Mouse (Mus musculus): ENCODE measurements at regions not wholly inside any gene's neighbourhood (a gene's known extent, or its start where the extent isn't known, plus 50 kb on each side); places are given as distances from the start of the nearest gene placed in this dataset.

DNA sequence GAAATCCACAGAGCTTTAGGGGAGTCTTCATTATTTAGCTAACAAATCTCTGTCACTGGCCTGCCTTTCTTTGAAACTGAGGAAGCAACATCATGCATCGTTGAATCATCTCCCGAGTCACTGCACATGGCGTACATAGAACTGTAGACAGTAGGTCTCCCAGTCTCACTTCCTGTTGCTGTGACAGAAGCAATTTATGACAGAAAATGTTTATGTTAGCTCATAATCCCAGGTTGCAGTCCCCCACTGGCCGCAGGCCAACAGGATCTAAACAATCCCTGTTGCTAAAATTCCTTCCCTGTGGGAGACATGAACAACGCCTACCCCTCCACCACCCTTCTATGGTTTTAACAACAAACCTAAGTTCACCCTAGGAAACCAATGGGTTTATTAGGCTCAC is 118.0 kb downstream of the Psat1 start:
- ATAC-seq (replicated peaks; ENCODE audit: low FRiP score) (no peak), DNase-seq (ENCODE audit: low spot score) (no peak)
- no peaks in the 10 kb centered on the region for H3K27me3 ChIP-seq (replicated peaks; ENCODE audit: control insufficient read depth, insufficient read depth, low read length)
- WGBS, result 66% methylated on average over 5 of the region's 5 CpGs
- H3K27ac ChIP-seq (ENCODE audit: low read depth, low read length), result no peak overlapping the region
- no peak overlapping the region for H3K4me3 ChIP-seq (ENCODE audit: low read depth, low read length)
- no peak overlapping the region for H3K9ac ChIP-seq (ENCODE audit: low read depth, low read length)
- H3K9me3 ChIP-seq (ENCODE audit: control insufficient read depth, low read length), result no peaks in the 10 kb centered on the region
- no peaks in the 10 kb centered on the region for H3K4me1 ChIP-seq (replicated peaks; ENCODE audit: control insufficient read depth, insufficient read depth, low read length)
- H3K4me2 ChIP-seq, result no peak overlapping the region
- H3K36me3 ChIP-seq (ENCODE audit: control insufficient read depth, insufficient read depth, low read length), result no peaks in the 10 kb centered on the region

DNA sequence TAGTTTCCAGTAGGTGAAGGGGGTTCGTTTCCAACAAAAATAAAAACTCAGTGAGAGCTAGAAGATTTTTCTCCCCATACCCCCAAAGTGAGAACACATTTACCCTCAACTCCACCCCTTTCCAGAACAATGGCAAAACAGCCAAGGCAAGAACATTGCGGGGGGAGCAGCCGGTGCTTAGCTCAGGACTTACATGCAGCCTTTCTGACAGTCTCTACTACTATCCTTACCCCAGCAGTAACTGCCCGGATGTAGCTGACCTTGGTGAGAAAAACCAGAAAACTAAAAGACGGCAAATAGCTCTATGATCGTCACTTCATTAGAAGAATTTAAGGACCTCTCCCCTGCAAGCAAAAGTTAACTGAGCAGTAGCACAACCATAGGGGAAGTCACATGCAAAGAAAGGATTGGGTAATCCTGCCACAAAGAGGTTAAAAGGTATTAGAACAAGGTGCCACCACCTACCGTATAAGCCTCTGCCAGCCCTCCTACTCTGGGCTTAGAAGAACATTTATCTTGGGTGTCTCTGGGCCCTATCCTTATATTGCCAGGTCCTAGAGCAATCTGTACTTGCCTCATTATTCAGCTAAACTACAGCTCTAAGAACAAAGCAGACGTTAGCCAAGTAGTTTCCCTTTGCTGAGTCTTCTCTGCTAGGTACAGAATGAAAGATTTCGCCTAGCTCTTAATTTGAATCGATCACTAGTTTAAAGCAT is 119.0 kb downstream of the Psat1 start:
- Histone ChIP-seq H3K9me3 (ENCODE audit: control insufficient read depth, low read length) (no peaks in the 10 kb centered on the region), H3K4me3 (ENCODE audit: low read depth, low read length) (no peak overlapping the region), H3K27ac (ENCODE audit: low read depth, low read length) (no peak overlapping the region), H3K4me2 (no peak overlapping the region), H3K4me1 (replicated peaks; ENCODE audit: control insufficient read depth, insufficient read depth, low read length) (no peaks in the 10 kb centered on the region), H3K9ac (ENCODE audit: low read depth, low read length) (no peak overlapping the region), H3K27me3 (replicated peaks; ENCODE audit: control insufficient read depth, insufficient read depth, low read length) (no peaks in the 10 kb centered on the region), H3K36me3 (ENCODE audit: control insufficient read depth, insufficient read depth, low read length) (no peaks in the 10 kb centered on the region)
- ATAC-seq (replicated peaks; ENCODE audit: low FRiP score) (no peak), DNase-seq (ENCODE audit: low spot score) (no peak)
- WGBS, result 73% methylated on average over 10 of the region's 10 CpGs

- no peaks in the 10 kb centered on the region for H3K36me3 ChIP-seq (ENCODE audit: control insufficient read depth, insufficient read depth, low read length)
- no peak overlapping the region for H3K27ac ChIP-seq (ENCODE audit: low read depth, low read length)
- no peak overlapping the region for H3K4me2 ChIP-seq
- H3K9me3 ChIP-seq (ENCODE audit: control insufficient read depth, low read length), result no peaks in the 10 kb centered on the region
- no peak for DNase-seq (ENCODE audit: low spot score)
- no peaks in the 10 kb centered on the region for H3K27me3 ChIP-seq (replicated peaks; ENCODE audit: control insufficient read depth, insufficient read depth, low read length)
- H3K9ac ChIP-seq (ENCODE audit: low read depth, low read length), result no peak overlapping the region
- WGBS, result 80% methylated on average over 9 of the region's 9 CpGs
- H3K4me1 ChIP-seq (replicated peaks; ENCODE audit: control insufficient read depth, insufficient read depth, low read length), result no peaks in the 10 kb centered on the region
- H3K4me3 ChIP-seq (ENCODE audit: low read depth, low read length), result no peak overlapping the region
- no peak for ATAC-seq (replicated peaks; ENCODE audit: low FRiP score)
Measured at GRCm38 (mm10) chr19:15827120-15827989, 119.8 kb downstream of the Psat1 start.

DNA sequence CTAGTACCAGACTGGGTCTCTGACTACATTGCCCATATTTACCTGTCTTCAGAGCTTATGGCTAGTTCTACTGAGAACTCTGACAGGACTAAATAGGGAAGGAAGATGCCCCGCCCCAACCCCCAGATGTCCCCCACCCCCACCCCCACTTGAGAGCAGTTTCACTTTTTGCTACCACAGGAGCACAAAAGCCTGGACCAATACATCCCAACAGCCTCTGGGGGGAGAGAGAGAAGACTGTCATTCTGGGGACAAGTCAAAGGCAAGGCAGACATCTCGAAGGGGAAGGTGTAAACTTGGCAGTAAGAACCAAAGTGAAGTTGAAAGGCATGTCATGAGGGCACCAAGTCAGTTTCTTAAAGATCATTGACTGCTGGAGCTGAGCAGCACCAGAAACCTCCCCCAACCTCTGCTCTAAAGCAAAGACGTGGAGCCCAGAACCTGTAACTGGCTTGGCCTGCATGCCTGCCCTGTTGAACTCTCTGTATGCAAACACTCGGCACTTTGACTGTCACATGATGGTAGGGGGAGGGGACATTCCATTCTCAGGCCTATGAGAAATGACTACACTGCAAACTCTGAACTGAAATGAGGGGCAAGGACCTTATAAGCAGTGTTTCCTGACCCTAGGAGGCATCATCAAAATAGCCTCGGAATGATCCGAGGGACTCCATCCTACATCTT is 123.3 kb downstream of the Psat1 start:
- 61% methylated on average over 6 of the region's 6 CpGs for WGBS

DNA sequence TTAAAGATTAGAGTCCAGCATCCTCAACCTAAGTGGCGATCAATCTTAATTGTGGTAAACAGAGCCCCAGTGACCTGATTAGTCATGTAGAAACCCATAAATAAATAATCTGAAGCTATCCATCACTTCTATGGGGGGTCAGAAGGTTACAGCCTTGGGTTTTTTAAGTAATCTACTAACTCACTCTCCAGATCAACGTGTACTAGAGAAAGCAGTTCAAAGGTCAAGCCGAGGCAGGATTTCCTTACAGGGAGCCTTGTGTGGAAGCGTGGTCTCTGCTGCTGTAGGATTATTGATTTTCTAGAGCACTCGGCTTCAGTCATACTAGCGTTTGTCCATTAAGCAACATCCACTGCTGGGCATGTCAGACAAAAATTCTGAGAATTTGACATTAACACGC is 127.1 kb downstream of the Psat1 start:
- Histone ChIP-seq H3K27ac (ENCODE audit: low read depth, low read length) (no peak overlapping the region), H3K36me3 (ENCODE audit: control insufficient read depth, insufficient read depth, low read length) (no peaks in the 10 kb centered on the region), H3K9ac (ENCODE audit: low read depth, low read length) (no peak overlapping the region), H3K4me2 (no peak overlapping the region), H3K4me1 (replicated peaks; ENCODE audit: control insufficient read depth, insufficient read depth, low read length) (no peaks in the 10 kb centered on the region), H3K27me3 (replicated peaks; ENCODE audit: control insufficient read depth, insufficient read depth, low read length) (no peaks in the 10 kb centered on the region), H3K9me3 (ENCODE audit: control insufficient read depth, low read length) (no peaks in the 10 kb centered on the region), H3K4me3 (ENCODE audit: low read depth, low read length) (no peak overlapping the region)
- 51% methylated on average over 7 of the region's 7 CpGs for WGBS
- ATAC-seq (replicated peaks; ENCODE audit: low FRiP score), result no peak
- no peak for DNase-seq (ENCODE audit: low spot score)

More for the DNA sequence above, 123.3 kb downstream of the Psat1 start:
- no peaks in the 10 kb centered on the region for H3K36me3 ChIP-seq (ENCODE audit: control insufficient read depth, insufficient read depth, low read length)
- no peak overlapping the region for H3K27ac ChIP-seq (ENCODE audit: low read depth, low read length)
- no peak overlapping the region for H3K4me2 ChIP-seq
- H3K9me3 ChIP-seq (ENCODE audit: control insufficient read depth, low read length), result no peaks in the 10 kb centered on the region
- no peaks in the 10 kb centered on the region for H3K4me1 ChIP-seq (replicated peaks; ENCODE audit: control insufficient read depth, insufficient read depth, low read length)
- no peak overlapping the region for H3K9ac ChIP-seq (ENCODE audit: low read depth, low read length)
- H3K4me3 ChIP-seq (ENCODE audit: low read depth, low read length), result no peak overlapping the region
- no peaks in the 10 kb centered on the region for H3K27me3 ChIP-seq (replicated peaks; ENCODE audit: control insufficient read depth, insufficient read depth, low read length)
- DNase-seq (ENCODE audit: low spot score) (no peak), ATAC-seq (replicated peaks; ENCODE audit: low FRiP score) (no peak)

- Histone ChIP-seq H3K4me3 (ENCODE audit: low read depth, low read length) (no peak overlapping the region), H3K9me3 (ENCODE audit: control insufficient read depth, low read length) (no peaks in the 10 kb centered on the region), H3K36me3 (ENCODE audit: control insufficient read depth, insufficient read depth, low read length) (no peaks in the 10 kb centered on the region), H3K4me2 (no peak overlapping the region), H3K9ac (ENCODE audit: low read depth, low read length) (no peak overlapping the region), H3K4me1 (replicated peaks; ENCODE audit: control insufficient read depth, insufficient read depth, low read length) (no peaks in the 10 kb centered on the region), H3K27ac (ENCODE audit: low read depth, low read length) (no peak overlapping the region), H3K27me3 (replicated peaks; ENCODE audit: control insufficient read depth, insufficient read depth, low read length) (no peaks in the 10 kb centered on the region)
- ATAC-seq (replicated peaks; ENCODE audit: low FRiP score) (no peak), DNase-seq (ENCODE audit: low spot score) (no peak)
- WGBS, result 45% methylated on average over 6 of the region's 6 CpGs
Measured at GRCm38 (mm10) chr19:15815166-15815565, 132.0 kb downstream of the Psat1 start.

GRCm38 (mm10) chr19:15809008-15809407 is 138.1 kb downstream of the Psat1 start:
- WGBS, result 71% methylated on average over 5 of the region's 5 CpGs
- no peak overlapping the region for H3K4me3 ChIP-seq (ENCODE audit: low read depth, low read length)
- H3K9me3 ChIP-seq (ENCODE audit: control insufficient read depth, low read length), result no peaks in the 10 kb centered on the region
- DNase-seq (ENCODE audit: low spot score), result no peak
- no peaks in the 10 kb centered on the region for H3K4me1 ChIP-seq (replicated peaks; ENCODE audit: control insufficient read depth, insufficient read depth, low read length)
- H3K36me3 ChIP-seq (ENCODE audit: control insufficient read depth, insufficient read depth, low read length), result no peaks in the 10 kb centered on the region
- no peak overlapping the region for H3K4me2 ChIP-seq
- H3K27ac ChIP-seq (ENCODE audit: low read depth, low read length), result no peak overlapping the region
- H3K27me3 ChIP-seq (replicated peaks; ENCODE audit: control insufficient read depth, insufficient read depth, low read length), result no peaks in the 10 kb centered on the region
- no peak for ATAC-seq (replicated peaks; ENCODE audit: low FRiP score)
- no peak overlapping the region for H3K9ac ChIP-seq (ENCODE audit: low read depth, low read length)

DNA sequence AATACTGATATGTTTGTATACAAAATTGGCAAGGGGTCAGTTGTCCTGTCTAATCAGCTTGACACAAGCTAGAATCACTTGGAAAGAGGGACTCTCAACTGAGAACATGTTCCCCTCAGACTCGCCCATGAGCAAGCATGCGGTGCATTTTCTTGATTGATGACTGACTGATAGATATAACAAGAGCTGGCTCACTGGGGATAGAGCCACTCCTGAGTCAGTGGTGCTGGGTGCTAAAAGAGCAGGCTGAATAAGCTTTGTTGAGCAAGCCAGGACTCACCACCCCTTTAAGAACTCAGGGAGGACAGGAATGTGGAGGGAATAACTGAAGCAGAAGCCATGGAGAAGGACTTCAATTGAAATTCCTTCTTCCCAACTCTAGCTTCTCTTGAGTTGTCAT is 139.5 kb downstream of the Psat1 start:
- DNase-seq (ENCODE audit: low spot score) (no peak), ATAC-seq (replicated peaks; ENCODE audit: low FRiP score) (no peak)
- no peaks in the 10 kb centered on the region for H3K4me1 ChIP-seq (replicated peaks; ENCODE audit: control insufficient read depth, insufficient read depth, low read length)
- no peak overlapping the region for H3K4me3 ChIP-seq (ENCODE audit: low read depth, low read length)
- no peak overlapping the region for H3K27ac ChIP-seq (ENCODE audit: low read depth, low read length)
- no peak overlapping the region for H3K4me2 ChIP-seq
- no peaks in the 10 kb centered on the region for H3K9me3 ChIP-seq (ENCODE audit: control insufficient read depth, low read length)
- WGBS, result 72% methylated on average over 2 of the region's 2 CpGs
- H3K36me3 ChIP-seq (ENCODE audit: control insufficient read depth, insufficient read depth, low read length), result no peaks in the 10 kb centered on the region
- H3K27me3 ChIP-seq (replicated peaks; ENCODE audit: control insufficient read depth, insufficient read depth, low read length), result no peaks in the 10 kb centered on the region
- H3K9ac ChIP-seq (ENCODE audit: low read depth, low read length), result no peak overlapping the region

Measured in liver, embryonic 11.5 days (tissue).